Mouse (Mus musculus) NIH3T3 (cell line): ENCODE measurements around the gene Mllt10.
A peak's percentile ranks its signal among the peaks of the same experiment; 100 is the strongest.

Experiments
- DNase-seq: peaks from one replicate; pipeline ENCODE4 v3.0.0-alpha.2; 2012; ENCODE audit warnings: low read depth

The Mllt10 gene

DNA sequence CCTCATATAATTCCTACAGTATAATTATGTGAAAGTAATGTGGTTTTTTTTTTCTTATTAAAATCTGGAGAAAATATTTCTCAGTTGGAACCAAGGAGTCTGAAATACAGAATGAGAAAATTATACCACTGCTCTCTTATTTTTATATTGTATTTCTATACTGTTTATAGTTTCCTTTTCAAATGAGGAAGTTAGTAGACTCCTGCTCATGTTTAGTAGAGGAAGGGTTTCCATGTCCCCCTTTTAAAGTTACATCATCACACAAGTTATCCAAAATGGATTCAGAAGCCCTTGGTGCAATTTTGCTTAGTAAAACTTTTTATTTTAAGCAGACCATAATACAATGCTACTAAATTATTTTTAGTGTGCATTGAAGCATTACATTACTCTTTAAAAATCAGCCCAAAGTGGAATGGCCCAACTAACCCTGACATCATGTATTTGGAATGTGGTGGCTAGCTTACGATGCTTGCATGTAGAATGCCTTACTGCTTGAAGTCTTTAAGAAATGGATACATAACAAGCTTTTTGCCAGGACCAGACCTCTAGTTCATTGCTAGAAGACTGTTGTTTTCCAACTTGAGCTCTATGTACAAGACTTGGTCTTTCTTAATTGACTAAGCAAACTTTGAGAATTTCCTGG lies 146.9 kb downstream of the Mllt10 start:
- peak; percentile 57 for DNase-seq

GRCm38 (mm10) chr2:18202923-18203322 lies 147.9 kb downstream of the Mllt10 start:
- peak; percentile 15 for DNase-seq

DNA sequence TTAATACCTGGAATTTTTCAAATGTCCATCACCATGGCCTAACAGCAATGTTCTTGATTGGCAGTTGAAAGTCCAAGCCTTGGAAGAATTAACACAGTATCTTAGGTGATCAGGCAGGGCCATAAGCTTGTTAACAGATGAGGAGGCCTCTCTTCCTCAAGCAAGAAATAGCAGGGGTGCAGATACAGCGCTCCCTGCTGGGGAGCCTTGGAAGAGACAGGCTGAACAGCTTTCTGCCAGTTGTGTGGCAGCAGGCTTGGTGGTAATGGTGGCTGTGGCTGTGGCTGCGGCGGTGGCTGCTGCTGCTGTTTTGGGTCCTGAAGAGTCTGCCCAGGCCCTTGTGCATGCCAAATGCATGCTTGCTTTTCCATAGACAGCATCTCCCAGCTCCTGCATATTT lies 150.1 kb downstream of the Mllt10 start:
- DNase-seq, result peak; percentile 78

- DNase-seq, result no peak
These were observed 151.8 kb downstream of the Mllt10 start for GRCm38 (mm10) chr2:18206811-18207210.

GRCm38 (mm10) chr2:18208578-18208977 lies 153.5 kb downstream of the Mllt10 start:
- DNase-seq, result no peak

GRCm38 (mm10) chr2:18209211-18209823 lies 154.3 kb downstream of the Mllt10 start:
- DNase-seq, result no peak

GRCm38 (mm10) chr2:18209948-18210347 lies 154.9 kb downstream of the Mllt10 start:
- no peak for DNase-seq

GRCm38 (mm10) chr2:18214031-18214430 lies 159.0 kb downstream of the Mllt10 start:
- peak; percentile 69 for DNase-seq

DNA sequence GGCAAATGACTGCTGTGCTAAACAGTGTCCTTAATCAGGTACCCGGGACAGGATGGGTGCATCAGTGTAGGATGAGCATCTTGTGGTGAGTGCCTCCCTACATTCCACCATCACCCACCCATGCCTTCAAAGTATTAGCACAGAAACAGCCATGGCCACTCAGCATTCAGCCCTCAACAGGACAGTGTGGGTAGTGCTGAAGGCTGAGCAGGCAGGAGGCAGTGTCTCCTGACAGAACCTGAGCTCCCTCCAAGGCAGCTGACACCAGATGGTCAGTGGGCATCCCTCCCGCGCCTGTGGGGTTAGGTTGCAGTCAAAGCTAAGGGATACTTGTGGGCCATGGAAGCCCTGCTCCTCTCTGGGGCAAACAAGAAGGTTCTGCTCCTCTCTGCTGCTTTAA lies 162.8 kb downstream of the Mllt10 start:
- no peak for DNase-seq

DNA sequence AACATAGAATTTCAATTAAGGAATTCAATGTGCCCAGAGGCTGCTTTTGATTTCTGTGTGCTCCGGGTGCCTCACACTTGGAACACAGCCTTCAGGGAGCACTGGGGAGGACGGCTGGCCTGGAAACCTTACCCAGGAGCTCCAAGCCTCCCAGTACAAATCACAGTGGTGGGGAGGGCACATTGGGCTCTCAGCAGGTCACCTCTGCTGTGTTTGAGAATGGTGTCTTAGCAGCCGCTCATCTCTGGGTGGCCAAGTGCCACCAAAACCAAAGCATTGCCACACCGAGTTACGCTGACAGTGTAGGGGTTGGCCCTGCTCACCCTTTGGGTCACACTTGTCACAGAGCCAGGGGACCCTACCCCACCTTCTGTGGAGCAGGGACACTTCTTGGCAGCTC lies 163.5 kb downstream of the Mllt10 start:
- DNase-seq, result no peak

- DNase-seq, result no peak
These were observed 164.1 kb downstream of the Mllt10 start for GRCm38 (mm10) chr2:18219136-18219535.

GRCm38 (mm10) chr2:18219569-18219968 lies 164.5 kb downstream of the Mllt10 start:
- peak; percentile 12 for DNase-seq

GRCm38 (mm10) chr2:18228486-18229062 lies 173.5 kb downstream of the Mllt10 start:
- no peak for DNase-seq

DNA sequence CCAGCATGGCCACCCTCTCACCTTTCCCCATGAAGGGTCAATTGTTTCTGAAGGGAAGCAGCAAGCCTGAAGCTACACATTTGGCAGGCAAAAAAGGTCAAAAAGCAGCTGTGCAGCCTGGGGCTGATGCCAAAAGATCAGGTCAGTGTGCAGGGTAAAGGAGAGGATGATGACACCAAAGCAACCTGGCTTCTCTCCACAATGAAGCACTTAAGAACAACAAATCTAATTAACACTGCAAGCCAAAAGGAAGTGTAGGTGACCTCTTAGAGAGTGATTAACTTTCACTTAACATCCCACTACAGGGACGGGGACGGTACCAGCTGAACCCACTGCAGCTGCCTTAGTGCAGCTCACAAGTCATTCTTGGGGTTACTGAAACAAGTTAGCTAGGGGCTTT lies 174.2 kb downstream of the Mllt10 start:
- DNase-seq, result peak; percentile 36

- no peak for DNase-seq
These were observed 176.1 kb downstream of the Mllt10 start for GRCm38 (mm10) chr2:18231143-18231542.

- DNase-seq, result no peak
These were observed 178.0 kb downstream of the Mllt10 start for GRCm38 (mm10) chr2:18232883-18233567.

- no peak for DNase-seq
These were observed 180.5 kb downstream of the Mllt10 start for GRCm38 (mm10) chr2:18235524-18235923.

DNA sequence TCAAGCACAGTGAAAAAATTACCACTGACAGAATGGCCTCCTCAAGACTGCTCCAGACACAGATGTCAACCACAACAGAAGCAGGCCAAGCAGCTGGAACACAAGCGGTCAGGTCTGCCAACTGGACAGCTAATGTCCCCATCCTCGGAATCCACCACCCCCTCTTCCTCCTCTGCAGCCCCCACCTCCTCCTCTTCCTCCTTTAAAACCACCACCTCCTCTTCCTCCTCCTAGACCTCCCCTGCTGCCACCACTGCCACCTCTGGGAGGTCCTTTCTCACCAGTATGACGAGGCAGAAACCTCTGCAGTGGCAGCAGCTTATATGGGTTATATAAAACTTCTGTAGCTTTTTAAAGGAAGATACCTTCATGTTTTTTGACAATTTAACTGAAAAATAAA lies 194.2 kb downstream of the Mllt10 start:
- no peak for DNase-seq
